Mouse (Mus musculus) erythroblast, adult 5-6 weeks (primary cell): ENCODE data around the gene Pard3. TPM values are rescaled to one million over a fixed set of nuclear protein-coding genes. Genes with fewer than 3 reads are reported as not detected.
"Not testable (repeated sequence)": the region's sequence is repeated elsewhere in the genome, so short reads cannot be mapped to it uniquely, and the experiment has no call there.

ENCODE experiments used
- ATAC-seq: replicated peaks from 2 replicates; pipeline ENCODE4 v1.8.0; 2016; ENCODE audit warnings: moderate number of reproducible peaks, mild to moderate bottlenecking, moderate TSS enrichment, inconsistent platforms; ENCODE audit not compliant: poor library complexity, low FRiP score, severe bottlenecking
- total RNA-seq, 2 experiments: library from RNA; stranded (forward) in 1 of 2; stranded (reverse) in 1 of 2; fragments of 150-400 nt in 1 of 2; fragments of 200-764, 138-1000 nt in 1 of 2; gene quantifications; 2 replicates each; pipeline versions ENCODE4 v1.2.3 to v1.2.4; 2015 to 2017; ENCODE audit warnings: low replicate concordance in 2 of 2

Gene Pard3
- total RNA-seq, 2 experiments from 2014 or later: 2.7 to 5.8 TPM

GRCm38 (mm10) chr8:127128781-127129396 lies 65.2 kb downstream of the Pard3 start:
- ATAC-seq: no peak

DNA sequence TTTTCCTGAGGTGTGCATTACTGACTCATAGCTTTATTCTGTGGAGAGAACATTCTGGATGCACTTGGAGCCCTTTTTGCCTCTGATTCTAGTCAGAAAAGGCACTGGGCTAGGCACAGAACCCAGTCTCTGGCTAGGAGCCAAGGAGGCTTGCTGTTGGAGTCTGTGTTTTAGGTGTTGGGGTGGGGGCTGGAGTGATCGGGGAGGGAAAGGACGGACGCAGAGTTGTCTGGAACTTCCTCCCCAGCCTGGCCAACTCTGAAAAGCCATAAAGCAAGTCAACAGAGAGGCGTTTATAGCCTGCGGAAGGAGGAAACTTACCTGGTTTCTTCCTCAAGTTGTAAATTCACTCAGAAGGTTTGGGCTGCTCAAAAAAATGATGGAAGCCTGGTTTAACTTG lies 70.6 kb downstream of the Pard3 start:
- ATAC-seq: no peak

DNA sequence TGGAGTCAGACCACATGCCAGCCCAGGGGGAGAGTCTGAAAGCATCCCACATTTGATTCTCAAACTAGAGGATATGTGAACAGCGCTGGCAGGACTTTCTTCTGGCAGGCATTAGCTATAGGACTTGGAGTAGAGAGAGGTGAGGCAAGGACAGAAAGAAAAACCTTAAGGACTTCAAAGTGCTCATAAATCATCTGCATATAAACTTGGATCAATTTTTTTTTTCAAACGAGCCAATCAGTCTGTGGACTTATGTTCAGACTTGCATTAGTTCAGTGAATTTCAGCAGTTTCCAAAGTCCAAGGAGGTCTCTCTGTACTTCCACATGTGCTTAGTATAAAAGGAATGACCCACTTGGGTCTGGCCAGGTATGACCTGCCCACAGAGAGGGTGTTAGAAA lies 72.5 kb downstream of the Pard3 start:
- no peak for ATAC-seq

DNA sequence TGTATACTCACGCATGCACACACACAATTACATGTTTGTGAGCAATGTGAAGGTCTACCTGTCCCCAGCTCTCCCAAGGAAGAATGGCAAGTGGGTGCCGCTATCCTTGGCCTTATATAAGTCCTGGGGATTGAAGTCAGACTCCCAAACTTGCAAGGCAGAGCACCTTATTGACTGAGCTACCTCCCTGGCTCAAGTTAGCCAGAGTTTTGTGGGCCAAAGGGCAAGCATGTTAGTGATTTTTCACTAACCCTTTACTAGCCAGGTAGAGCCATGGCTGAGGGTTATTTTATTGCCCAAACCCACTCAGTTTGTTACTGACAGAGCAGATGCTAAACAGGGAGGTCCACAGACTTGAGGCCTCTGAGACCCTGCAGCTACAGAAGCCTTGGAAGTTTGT lies 73.1 kb downstream of the Pard3 start:
- ATAC-seq: no peak

DNA sequence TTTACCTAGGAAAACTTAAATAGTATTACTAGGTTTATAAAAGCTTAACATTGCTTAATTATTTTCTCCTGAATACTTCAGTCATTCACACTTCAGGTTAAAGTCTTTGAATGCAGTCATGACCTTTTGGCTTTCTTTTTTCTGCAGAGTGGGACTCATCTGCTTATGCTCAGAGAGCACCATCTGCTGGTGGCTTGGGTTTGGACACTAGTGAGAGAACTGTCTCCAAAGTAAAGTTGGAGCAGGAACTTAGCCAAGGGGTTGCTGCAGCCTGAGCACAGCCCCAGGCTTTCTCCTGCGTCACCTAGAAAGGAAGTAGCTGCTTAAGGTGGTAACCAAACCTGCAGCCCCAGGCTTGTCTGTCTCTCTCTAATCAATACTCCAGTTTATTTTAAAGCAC lies 75.5 kb downstream of the Pard3 start:
- no peak for ATAC-seq

- no peak for ATAC-seq
Measured at GRCm38 (mm10) chr8:127140945-127141344, 77.3 kb downstream of the Pard3 start.

- no peak for ATAC-seq
Measured at GRCm38 (mm10) chr8:127143641-127144040, 79.9 kb downstream of the Pard3 start.

DNA sequence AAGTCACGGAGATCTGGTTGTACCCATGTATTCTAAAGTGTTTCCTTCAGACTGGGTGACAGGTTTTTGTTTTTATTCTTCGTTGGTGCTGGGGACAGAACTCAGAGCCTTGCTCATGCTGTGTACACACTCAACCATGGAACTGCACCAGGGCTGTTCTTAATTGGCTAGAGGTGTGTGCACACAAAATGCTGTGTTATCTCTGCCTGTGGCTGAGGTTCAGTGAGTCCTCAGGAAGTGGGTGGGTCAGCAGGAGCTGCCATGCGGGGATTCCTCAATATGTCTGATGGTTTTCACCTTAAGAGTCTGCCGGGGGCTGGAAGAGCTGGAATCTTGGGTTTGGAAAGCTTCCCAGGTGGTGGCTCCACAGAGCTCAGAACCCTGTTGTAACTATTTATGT lies 80.9 kb downstream of the Pard3 start:
- ATAC-seq: no peak

GRCm38 (mm10) chr8:127145135-127145534 lies 81.4 kb downstream of the Pard3 start:
- ATAC-seq: peak; percentile 48; the same call in 1 of the 2 replicates

DNA sequence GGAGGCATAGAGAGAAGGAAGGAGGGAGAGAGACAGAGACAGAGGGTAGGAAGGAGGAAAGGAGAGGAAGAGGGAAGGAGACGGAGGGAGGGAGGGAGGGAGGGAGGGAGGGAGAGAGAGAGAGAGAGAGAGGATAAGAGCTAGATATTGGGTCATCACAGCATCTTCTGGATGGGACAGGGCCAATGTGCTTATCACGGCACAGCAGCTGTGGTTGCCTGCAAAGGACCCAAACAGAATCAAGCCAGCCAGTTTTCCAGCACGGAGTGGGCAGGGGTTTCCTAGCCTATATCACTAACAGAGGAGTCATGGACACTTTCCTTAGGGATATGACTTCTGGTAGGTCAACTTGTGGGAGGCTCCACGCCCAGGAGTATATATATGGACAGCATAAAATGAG lies 82.4 kb downstream of the Pard3 start:
- no peak for ATAC-seq

GRCm38 (mm10) chr8:127148821-127149220 lies 85.1 kb downstream of the Pard3 start:
- no peak for ATAC-seq

- ATAC-seq: no peak
Measured at GRCm38 (mm10) chr8:127150645-127151044, 87.0 kb downstream of the Pard3 start.

- no peak for ATAC-seq
Measured at GRCm38 (mm10) chr8:127151706-127152105, 88.0 kb downstream of the Pard3 start.

DNA sequence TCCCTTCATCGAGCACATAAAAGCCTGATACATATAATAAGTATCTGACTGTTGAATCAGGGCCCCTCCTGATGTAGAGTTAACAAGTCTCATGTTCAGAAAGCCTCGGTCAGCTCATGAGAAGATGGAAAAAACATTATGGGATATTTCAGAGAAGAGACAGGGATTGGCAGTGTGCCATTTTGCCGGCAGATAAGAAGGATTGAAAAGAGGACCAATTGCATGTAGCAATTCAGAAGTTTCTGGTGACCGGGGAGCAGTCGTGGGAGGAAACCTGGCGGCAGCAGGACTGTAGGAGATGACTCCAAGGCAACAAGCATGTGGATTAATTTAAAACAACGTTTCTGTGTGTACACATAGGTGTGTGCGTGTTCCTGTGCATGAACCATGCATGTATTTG lies 93.4 kb downstream of the Pard3 start:
- no peak for ATAC-seq

GRCm38 (mm10) chr8:127159421-127159966 lies 95.8 kb downstream of the Pard3 start:
- ATAC-seq: no peak

DNA sequence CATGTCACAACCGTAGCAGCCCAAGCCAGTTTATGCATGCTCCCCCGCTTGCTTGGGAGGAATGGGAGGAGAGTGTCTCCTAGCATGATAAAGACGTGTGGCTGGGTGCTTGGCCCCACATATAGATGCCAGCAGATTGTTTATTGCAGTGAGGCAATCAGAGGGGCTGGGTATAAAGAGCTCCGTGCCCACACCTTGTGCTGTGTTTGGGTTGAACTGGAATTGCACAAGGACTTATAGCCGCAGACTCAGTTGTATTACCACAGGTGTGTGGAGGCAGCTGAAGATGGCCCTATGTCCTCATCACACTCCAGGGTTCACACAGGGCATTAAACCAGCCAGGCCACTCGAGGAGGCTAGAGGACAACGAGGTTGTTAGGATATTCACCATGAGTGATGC lies 98.2 kb downstream of the Pard3 start:
- ATAC-seq: no peak

GRCm38 (mm10) chr8:127162821-127163220 lies 99.1 kb downstream of the Pard3 start:
- ATAC-seq: no peak

GRCm38 (mm10) chr8:127164326-127165280 lies 100.9 kb downstream of the Pard3 start:
- no peak for ATAC-seq

DNA sequence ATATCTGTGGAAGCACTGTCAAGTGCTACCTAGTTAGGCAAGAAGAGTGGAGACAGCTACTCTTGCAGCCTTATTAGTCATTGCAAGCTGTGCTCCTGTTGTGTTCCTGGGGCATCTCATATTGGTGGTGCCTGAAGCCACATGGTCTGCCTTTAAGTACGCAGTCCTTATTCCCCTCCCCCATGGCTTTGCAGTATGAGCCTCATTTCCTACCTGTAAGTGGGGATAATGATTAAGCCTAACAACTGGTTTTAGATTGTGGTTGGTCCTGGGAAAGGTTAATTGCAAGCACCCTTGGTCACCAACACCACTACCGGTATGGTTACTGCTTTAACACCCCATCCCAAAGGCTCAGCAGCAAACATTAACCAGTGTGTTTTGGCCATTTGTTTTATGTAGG lies 104.8 kb downstream of the Pard3 start:
- no peak for ATAC-seq

DNA sequence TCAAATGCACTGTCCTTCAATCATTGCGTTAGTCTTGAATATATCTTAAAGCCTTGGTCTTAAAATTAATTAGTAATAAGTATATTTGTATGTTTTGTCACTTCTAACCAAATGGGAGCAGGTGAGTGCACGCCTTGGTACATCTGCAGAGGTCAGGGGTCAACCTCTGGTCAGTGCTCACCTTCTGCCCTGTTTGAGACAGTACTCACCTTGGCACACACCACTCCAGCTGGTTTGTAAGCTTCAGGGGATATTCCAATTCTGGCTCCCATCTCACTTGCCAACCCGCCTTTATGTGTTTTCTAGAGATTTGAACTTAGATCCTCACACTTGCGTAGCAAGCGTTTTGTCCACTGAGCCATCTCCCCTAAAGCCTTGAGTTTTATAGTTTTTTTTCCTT lies 105.7 kb downstream of the Pard3 start:
- no peak for ATAC-seq

DNA sequence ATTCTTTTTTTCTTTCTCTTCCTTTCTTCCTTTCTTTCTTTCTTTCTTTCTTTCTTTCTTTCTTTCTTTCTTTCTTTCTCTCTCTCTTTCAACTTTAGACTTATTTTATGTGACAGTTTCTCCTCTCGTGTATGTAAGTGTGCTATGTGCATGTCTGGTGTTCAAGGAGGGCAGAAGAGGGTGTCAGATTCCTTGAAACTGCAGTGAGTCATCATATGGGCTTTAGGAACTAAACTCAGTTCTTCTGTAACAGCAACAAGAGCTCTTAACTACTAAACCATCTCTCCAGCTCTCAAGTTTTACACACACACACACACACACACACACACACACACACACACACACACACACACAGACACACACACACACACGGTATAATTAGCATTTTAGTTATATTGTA lies 106.7 kb downstream of the Pard3 start:
- ATAC-seq: not testable (repeated sequence)
